Mouse (Mus musculus): Measurements from ENCODE around the gene Mrpl45.

Gene Mrpl45

GRCm38 (mm10) chr11:97292731-97293130 lies 22.8 kb upstream of the Mrpl45 start:
- in situ Hi-C loops (cut with MboI, MseI): no loop called here

- in situ Hi-C loops (cut with MboI, MseI): no loop called here
Measured at GRCm38 (mm10) chr11:97296542-97296941, 19.0 kb upstream of the Mrpl45 start.

GRCm38 (mm10) chr11:97299939-97300338 lies 15.6 kb upstream of the Mrpl45 start:
- in situ Hi-C loops (cut with MboI, MseI): loop anchor here (25.0 kb wide), 1 partner anchor 788 kb away; no protein-coding TSS in a partner anchor

GRCm38 (mm10) chr11:97301406-97301805 lies 14.1 kb upstream of the Mrpl45 start:
- in situ Hi-C loops (cut with MboI, MseI): loop anchor here (25.0 kb wide), 1 partner anchor 789 kb away; no protein-coding TSS in a partner anchor

- in situ Hi-C loops (cut with MboI, MseI): loop anchor here (25.0 kb wide), 1 partner anchor 790 kb away; no protein-coding TSS in a partner anchor
Measured at GRCm38 (mm10) chr11:97302231-97302781, 13.2 kb upstream of the Mrpl45 start.

GRCm38 (mm10) chr11:97304631-97305030 lies 10.9 kb upstream of the Mrpl45 start:
- in situ Hi-C loops (cut with MboI, MseI): loop anchor here (5.0 to 25.0 kb wide), 2 partner anchors 32 to 792 kb away; no protein-coding TSS in a partner anchor

GRCm38 (mm10) chr11:97307294-97308069 lies 8.0 kb upstream of the Mrpl45 start:
- in situ Hi-C loops (cut with MboI, MseI): loop anchor here (5.0 to 25.0 kb wide), 2 partner anchors 35 to 795 kb away; no protein-coding TSS in a partner anchor

- in situ Hi-C loops (cut with MboI, MseI): loop anchor here (5.0 to 25.0 kb wide), 2 partner anchors 37 to 797 kb away; no protein-coding TSS in a partner anchor
Measured at GRCm38 (mm10) chr11:97308806-97309450, 6.6 kb upstream of the Mrpl45 start.

GRCm38 (mm10) chr11:97309451-97309836 lies 6.1 kb upstream of the Mrpl45 start:
- in situ Hi-C loops (cut with MboI, MseI): loop anchor here (5.0 to 25.0 kb wide), 2 partner anchors 37 to 797 kb away; no protein-coding TSS in a partner anchor

GRCm38 (mm10) chr11:97309911-97310571 lies 5.5 kb upstream of the Mrpl45 start:
- in situ Hi-C loops (cut with MboI, MseI): loop anchor here (5.0 to 25.0 kb wide), 2 partner anchors 38 to 798 kb away; no protein-coding TSS in a partner anchor

GRCm38 (mm10) chr11:97310895-97311631 lies 4.5 kb upstream of the Mrpl45 start:
- in situ Hi-C loops (cut with MboI, MseI): loop anchor here (25.0 kb wide), 1 partner anchor 799 kb away; no protein-coding TSS in a partner anchor

- in situ Hi-C loops (cut with MboI, MseI): loop anchor here (25.0 kb wide), 1 partner anchor 801 kb away; no protein-coding TSS in a partner anchor
Measured at GRCm38 (mm10) chr11:97312871-97313270, 2.6 kb upstream of the Mrpl45 start.

- in situ Hi-C loops (cut with MboI, MseI): loop anchor here (25.0 kb wide), 1 partner anchor 802 kb away; no protein-coding TSS in a partner anchor
Measured at GRCm38 (mm10) chr11:97314110-97314509, 1.4 kb upstream of the Mrpl45 start.

- in situ Hi-C loops (cut with MboI, MseI): loop anchor here (5.0 to 25.0 kb wide), 2 partner anchors 128 to 803 kb away; partner anchors contain the start of gene Kpnb1
Measured at GRCm38 (mm10) chr11:97314751-97315503, 589 bp upstream of the Mrpl45 start.

- in situ Hi-C loops (cut with MboI, MseI): loop anchor here (25.0 kb wide), 1 partner anchor 809 kb away; no protein-coding TSS in a partner anchor
Measured at GRCm38 (mm10) chr11:97321197-97321596, 5.7 kb downstream of the Mrpl45 start.

- in situ Hi-C loops (cut with MboI, MseI): loop anchor here (25.0 kb wide), 1 partner anchor 810 kb away; no protein-coding TSS in a partner anchor
Measured at GRCm38 (mm10) chr11:97321894-97322600, 6.5 kb downstream of the Mrpl45 start.

GRCm38 (mm10) chr11:97325224-97325623 lies 9.7 kb downstream of the Mrpl45 start:
- in situ Hi-C loops (cut with MboI, MseI): no loop called here

GRCm38 (mm10) chr11:97328148-97328547 lies 12.6 kb downstream of the Mrpl45 start:
- in situ Hi-C loops (cut with MboI, MseI): no loop called here

GRCm38 (mm10) chr11:97330315-97330714 lies 14.8 kb downstream of the Mrpl45 start:
- in situ Hi-C loops (cut with MboI, MseI): no loop called here

Data from T-helper 2 cell (primary cell).